Mouse (Mus musculus): ENCODE data around the gene Nek2.

- TF ChIP-seq GATA1 (IDR thresholded peaks at IDR 0.05; ENCODE audit: low read length), result no peak
- no peak for TF ChIP-seq TAL1 (IDR thresholded peaks at IDR 0.05; ENCODE audit: low read length)
Observed at GRCm38 (mm10) chr1:191877681-191878080, 56.4 kb downstream of the Nek2 start.

Data from erythroblast, embryonic 14.5 days (primary cell).